Mouse (Mus musculus) frontal cortex, postnatal 36 days (tissue): ENCODE results near the gene Cacnb1.

Experiments
- DNase-seq, 2 experiments: peaks; one replicate each; pipeline ENCODE4 v3.0.0; 2022; ENCODE audit warnings: low spot score in 2 of 2

Cacnb1 gene

DNA sequence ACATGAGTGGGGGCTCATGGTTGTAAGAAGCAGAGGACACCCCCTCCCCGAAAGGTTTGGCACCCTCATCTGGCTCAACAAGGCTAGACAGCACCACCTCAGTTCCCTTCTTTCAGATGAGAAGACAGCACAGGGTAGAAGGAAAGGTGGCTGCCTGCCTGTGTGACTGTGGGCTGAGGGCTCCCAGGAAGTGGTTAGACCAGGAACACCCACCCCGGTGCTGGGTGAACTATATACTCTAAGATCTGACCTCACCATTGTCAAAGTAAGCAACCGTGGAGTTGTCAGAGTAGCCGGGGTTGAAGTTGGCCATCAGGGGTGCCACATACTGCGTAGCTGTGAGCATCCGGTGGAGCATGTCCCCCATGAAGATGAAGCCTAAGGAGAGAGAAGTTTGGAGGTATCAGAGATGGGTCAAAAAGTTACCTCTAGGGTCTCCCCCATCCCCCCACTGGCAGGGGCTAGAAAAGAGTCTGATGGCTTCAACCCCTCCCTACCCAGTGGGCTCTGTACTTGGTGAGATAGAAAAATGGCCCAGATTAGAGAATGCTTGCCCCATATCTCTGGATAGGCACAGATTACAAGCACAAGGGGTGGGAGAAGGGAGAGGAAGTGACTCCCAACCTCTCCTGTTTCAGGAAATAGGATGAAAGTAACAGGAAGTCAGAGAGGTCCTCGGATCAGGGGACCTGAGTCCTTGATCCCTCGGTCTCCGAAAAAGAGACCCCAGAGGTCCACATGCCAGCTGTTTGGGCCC lies 67.5 kb downstream of the Cacnb1 start:
- DNase-seq = no peak

DNA sequence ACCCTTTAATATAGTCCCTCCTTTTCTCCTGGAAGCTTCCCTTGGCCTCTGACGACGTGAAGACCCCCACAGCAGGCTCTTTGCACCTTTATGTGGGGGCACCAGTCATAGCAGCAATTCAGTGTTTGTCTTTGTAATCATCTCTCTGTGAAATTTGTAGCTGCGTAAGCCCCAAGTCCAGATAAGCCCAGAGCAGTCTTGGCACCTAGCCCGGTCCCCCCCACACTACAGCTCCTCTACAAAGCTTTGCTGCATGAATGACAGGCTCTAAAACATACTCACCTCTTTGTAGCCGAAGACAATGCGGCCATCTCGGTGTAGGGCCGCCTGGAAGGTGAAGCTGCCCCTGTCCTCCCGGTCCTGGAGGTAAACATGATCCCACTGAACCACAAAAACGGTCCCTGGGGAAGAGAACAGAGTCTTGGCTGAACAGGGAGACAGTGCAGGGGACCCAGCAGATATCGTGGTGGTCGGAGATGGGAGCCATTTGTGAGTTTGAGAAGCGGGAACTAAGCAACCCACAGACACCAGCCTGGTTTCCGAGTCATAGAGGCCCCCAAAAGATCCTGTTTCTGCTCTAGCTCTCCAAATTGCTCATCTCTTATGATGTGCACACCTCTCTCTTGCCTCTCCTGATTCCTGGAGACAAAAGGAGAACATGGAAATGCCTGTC lies 68.2 kb downstream of the Cacnb1 start:
- no peak for DNase-seq

DNA sequence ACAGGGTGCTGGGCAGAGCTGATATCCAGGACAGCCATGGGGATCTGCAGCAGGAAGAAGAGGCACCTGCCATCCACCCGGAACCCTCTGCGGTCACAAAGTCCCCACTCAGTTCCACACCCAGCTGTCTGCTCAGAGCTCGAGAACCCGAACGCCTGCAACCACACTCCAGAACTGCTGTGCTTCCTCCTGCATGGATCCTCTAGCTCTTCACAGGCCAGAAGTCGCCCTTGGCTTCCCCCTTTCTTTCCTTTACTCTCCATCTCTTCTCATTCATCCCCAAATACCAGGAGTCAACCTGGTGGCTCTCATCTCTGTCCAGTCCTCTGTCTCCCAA lies 68.9 kb downstream of the Cacnb1 start:
- DNase-seq = no peak

DNA sequence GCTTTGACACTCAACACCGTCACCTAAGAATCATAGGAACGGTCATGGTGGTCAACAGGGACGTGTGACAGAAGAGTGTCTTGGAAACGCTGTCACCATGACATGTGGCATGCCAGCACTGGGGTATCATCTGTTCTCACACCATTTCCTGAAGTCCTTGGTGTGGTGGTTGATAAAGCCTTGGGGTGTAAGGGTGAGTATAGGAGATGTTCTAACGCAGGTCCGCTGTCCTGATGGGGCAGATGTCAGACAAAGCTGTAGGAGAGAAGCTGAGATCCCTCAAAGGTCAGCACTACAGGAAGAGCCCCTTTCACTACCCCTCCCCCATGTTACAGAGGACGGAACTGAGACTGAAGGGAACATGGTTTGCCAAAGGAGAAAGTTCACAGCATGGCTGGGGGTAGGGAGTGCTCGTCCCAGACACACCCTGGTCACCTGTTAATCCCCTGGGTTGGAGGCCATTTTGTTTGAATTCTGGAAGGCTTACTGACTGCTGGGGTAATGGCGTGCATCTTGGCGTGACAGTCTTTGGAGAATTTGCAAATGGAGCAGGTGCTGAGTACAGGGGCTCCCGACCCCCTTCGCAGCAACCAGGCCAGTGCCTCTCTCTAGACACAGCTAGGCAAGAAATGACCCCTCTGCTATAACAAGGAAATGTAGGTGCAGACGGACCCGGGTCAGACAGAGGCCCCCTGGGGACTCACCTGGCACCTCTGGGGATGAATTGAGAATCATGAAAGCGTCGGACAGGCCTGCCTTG lies 69.5 kb downstream of the Cacnb1 start:
- no peak for DNase-seq

DNA sequence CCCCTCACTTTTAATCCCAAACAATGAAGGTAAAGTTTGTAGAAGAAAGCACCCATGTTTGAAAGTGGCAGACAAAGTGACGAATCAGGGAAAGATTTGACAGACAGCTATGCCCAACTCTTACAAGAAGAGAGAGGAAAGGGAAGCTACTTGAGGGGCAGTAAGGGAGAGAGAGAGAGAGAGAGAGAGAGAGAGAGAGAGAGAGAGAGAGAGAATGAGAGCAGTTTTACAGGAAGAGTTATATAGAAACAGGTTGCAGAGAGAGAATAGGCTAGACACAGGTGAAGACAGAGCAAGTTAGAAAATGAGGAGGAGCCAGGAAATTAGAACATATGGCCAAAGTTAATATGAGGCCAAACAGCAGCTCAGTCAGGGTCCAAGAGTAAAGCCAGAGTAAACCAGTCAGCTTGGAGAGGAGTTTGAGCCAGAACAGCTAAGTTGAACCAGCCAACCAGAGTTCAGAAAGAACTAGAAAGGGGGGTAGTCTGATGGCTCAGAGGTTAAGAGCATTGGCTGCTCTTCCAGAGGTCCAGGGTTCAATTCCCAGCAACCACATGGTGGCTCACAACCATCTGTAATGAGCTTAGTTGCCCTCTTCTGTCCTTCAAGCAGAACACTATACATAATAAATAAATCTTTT lies 70.3 kb downstream of the Cacnb1 start:
- DNase-seq = no peak
